Mouse (Mus musculus): ENCODE results near the gene Cfap54. TPM values are rescaled to one million over a fixed set of nuclear protein-coding genes. Genes with fewer than 3 reads are reported as not detected.

Cfap54 gene
- 1 to 10 TPM in 1 of 2 experiments, under 1 TPM in 1; 0.69 to 1.6 TPM for total RNA-seq (2021)
- long read RNA-seq, experiment 1, result 0 reads
- long read RNA-seq, experiment 2, result 0 reads

- intact Hi-C loops (cut with DNase I), result no loop called here
- DNase-seq, result peak; percentile 61 to 77
Measured at GRCm38 (mm10) chr10:93081133-93081779, at the start of gene Cfap54. TSS of gene Cfap54 (minus strand) at chr10:93081618.

- DNase-seq, result no peak
- intact Hi-C loops (cut with DNase I), result no loop called here
Measured at GRCm38 (mm10) chr10:93130456-93130940, 49.1 kb upstream of the Cfap54 start.

- DNase-seq, result no peak
- intact Hi-C loops (cut with DNase I), result no loop called here
Measured at GRCm38 (mm10) chr10:93129904-93130455, 48.6 kb upstream of the Cfap54 start.

DNA sequence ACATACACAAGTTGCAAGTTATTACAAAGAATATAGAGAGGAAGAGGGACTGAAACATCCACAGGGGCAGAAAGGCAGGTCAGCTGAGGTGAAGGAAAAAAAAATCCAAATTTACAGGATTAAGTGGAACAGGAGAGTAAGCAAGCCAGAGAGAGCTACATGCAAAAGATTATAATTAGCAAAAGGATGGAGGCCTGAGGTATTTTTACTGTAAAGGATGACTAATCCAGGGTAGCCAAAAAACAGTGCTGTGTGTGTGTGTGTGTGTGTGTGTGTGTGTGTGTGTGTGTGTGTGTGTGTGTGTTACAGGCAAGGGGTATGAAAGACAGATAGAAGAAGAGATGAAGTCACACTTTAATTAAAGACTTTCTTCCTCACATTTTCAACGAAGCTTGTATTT lies 47.9 kb upstream of the Cfap54 start:
- intact Hi-C loops (cut with DNase I), result no loop called here
- DNase-seq, result no peak

- no peak for DNase-seq
- intact Hi-C loops (cut with DNase I), result no loop called here
Measured at GRCm38 (mm10) chr10:93128566-93128965, 47.1 kb upstream of the Cfap54 start.

GRCm38 (mm10) chr10:93126025-93126424 lies 44.6 kb upstream of the Cfap54 start:
- intact Hi-C loops (cut with DNase I), result no loop called here
- no peak for DNase-seq

- intact Hi-C loops (cut with DNase I), result no loop called here
- peak; percentile 30 to 35 for DNase-seq
Measured at GRCm38 (mm10) chr10:93123957-93124613, 42.7 kb upstream of the Cfap54 start.

GRCm38 (mm10) chr10:93123310-93123709 lies 41.9 kb upstream of the Cfap54 start:
- DNase-seq, result no peak
- intact Hi-C loops (cut with DNase I), result no loop called here

- intact Hi-C loops (cut with DNase I), result no loop called here
Measured at GRCm38 (mm10) chr10:93122399-93123184, 41.2 kb upstream of the Cfap54 start.

DNA sequence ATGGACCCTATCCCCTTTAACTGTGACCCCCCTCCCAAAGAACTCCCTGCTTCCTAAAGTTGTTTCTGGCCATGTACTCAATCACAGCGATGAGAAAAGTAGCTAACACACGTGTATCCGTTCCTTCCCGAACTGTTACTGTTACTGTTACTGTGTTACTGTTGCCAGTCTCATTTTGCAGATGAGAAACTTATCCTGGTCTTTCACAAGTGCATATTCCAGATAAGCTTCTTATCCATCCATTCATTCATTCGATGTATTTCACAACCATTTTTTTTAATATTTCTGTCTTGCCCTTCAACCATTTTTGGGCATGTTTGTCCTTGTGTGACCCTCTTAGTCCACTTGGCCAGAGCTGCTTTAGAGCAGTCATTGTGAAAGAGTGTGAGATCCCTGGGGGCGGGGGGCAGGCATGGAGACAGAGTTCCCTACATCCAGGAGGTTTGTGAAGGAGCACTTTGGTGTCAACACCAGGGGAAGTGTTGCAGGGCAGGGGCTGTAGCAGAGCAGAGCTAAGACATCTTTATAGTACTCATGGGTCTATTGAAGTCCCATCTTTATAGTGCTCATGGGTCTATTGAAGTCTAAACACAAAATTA lies 39.9 kb upstream of the Cfap54 start:
- intact Hi-C loops (cut with DNase I), result no loop called here
- no peak for DNase-seq

More at GRCm38 (mm10) chr10:93122399-93123184, 41.2 kb upstream of the Cfap54 start:
- no peak for DNase-seq

- intact Hi-C loops (cut with DNase I), result no loop called here
- DNase-seq, result no peak
Measured at GRCm38 (mm10) chr10:93119809-93120208, 38.4 kb upstream of the Cfap54 start.

DNA sequence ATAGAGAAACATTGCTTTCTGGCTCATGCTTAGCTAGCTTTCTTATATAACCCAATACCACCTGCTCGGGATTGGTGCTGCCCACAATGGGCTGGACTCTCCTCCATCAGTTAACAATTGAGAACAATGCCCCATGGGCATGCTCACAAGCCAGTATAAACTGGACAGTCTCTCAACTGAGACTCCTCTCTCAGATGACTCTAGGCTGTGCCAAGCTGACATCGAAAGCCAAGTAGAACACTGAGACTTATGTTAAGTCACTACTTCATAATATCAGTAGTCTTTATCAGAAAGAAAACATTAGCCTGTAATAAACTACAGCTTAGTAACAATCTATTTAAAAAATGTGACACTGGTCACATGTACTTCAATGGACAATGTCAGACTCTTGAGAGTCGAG lies 35.2 kb upstream of the Cfap54 start:
- DNase-seq, result no peak
- intact Hi-C loops (cut with DNase I), result no loop called here

- no peak for DNase-seq
- intact Hi-C loops (cut with DNase I), result no loop called here
Measured at GRCm38 (mm10) chr10:93115743-93116142, 34.3 kb upstream of the Cfap54 start.

DNA sequence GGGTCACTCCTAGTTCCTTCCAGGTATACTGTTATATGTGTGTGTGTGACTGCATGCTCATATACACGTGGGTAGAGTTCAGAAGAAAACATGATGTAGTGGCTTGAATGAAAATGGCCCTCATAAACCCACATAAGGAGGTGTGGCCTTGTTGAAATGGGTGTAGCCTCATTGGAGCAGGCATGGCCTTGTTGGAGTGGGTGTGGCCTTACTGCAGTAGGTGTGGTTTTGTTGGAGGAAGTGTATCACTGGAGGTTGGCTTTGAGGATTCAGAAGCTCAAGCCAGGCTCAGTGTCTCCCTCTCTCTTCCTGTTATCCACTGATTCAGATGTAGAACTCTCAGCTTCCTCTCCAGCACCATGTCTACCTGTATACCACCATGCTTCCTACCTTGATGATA lies 33.4 kb upstream of the Cfap54 start:
- intact Hi-C loops (cut with DNase I), result no loop called here
- DNase-seq, result no peak

DNA sequence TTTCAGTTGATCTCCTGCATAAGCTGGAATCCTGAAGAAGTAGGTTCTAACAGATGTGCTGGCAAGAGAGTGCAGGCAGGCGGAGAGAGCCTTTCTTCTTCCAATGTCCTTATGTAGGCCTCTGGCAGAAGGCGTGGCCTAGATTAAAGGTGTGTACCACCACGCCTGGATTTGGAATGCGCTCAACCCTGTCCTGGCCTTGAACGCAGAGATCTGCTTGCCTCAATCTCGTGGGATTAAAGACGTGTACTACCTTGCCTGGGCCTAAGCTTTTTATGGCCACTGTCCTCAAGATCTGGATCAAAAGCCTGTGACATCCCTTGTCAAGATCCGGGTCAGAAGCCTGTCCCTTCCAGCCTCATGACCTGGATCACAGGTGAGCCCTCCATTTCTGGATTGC lies 32.5 kb upstream of the Cfap54 start:
- intact Hi-C loops (cut with DNase I), result no loop called here
- no peak for DNase-seq

GRCm38 (mm10) chr10:93112021-93112420 lies 30.6 kb upstream of the Cfap54 start:
- no peak for DNase-seq
- intact Hi-C loops (cut with DNase I), result no loop called here

- intact Hi-C loops (cut with DNase I), result no loop called here
- no peak for DNase-seq
Measured at GRCm38 (mm10) chr10:93111412-93111811, 30.0 kb upstream of the Cfap54 start.

DNA sequence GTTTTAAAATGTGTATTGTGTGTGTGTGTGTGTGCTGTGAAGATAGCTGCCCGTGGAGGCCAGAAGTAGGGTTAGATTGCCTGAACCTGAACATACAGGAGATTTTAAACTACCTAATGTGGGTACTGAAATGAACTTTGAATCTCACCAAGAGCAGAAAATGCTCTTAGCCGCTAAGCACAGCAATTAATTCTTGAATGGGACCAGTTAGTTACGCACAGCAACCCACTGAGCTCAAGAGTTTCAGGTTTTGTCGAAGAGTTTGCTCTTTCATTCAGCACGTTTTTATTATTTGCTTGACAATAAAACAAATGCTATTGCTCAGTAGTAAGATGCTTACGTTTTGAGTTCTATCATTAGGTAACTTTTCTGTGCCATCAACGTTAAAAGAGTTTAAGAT lies 23.9 kb upstream of the Cfap54 start:
- no peak for DNase-seq
- intact Hi-C loops (cut with DNase I), result no loop called here

DNA sequence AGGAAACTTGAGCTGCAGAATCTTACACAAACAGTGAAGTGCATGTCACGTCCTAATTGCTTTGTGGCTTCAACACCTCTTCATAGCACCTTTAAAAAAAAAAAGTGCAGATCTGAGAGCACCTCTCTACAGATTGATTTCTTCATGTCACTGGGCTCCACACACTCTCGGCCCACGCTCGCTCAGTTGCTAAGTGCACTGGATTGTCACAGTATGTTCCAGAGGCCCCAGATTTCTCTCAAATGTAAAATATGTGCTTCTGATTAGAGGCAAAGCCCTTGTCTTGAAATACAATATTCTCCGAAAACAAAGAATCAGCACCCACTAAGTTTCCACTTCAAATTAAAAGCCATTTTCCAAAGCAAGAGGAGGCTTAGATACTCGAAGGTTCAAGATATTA lies 22.9 kb upstream of the Cfap54 start:
- no peak for DNase-seq
- intact Hi-C loops (cut with DNase I), result no loop called here

DNA sequence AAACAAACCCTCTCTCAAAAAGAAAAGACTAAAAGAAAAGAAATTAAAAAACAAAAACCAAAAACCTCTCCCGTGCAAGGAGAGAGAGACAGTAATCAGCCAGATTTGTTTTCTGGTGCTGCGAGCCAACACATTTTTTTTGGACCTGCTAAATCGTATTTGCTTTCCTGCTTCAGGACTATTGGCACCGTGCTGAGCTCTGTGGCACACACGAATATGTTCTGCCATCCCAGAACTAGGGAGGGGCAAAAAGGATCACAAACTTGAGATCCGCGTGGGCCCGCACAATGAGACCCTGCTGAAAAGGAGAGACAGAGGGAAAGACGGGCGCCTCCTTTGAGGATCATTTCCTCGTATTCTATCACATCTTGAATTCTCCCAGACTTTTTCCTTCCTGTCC lies 22.3 kb upstream of the Cfap54 start:
- no peak for DNase-seq
- intact Hi-C loops (cut with DNase I), result no loop called here

- DNase-seq, result no peak
- intact Hi-C loops (cut with DNase I), result no loop called here
Measured at GRCm38 (mm10) chr10:93102321-93102720, 20.9 kb upstream of the Cfap54 start.
